Mouse (Mus musculus): Measurements from ENCODE around the gene Actc1. TPM values are rescaled to one million over a fixed set of nuclear protein-coding genes. Genes with fewer than 3 reads are reported as not detected.

Gene Actc1
- polyA plus RNA-seq, 1 experiment from 2014 or later: 1,136 TPM

DNA sequence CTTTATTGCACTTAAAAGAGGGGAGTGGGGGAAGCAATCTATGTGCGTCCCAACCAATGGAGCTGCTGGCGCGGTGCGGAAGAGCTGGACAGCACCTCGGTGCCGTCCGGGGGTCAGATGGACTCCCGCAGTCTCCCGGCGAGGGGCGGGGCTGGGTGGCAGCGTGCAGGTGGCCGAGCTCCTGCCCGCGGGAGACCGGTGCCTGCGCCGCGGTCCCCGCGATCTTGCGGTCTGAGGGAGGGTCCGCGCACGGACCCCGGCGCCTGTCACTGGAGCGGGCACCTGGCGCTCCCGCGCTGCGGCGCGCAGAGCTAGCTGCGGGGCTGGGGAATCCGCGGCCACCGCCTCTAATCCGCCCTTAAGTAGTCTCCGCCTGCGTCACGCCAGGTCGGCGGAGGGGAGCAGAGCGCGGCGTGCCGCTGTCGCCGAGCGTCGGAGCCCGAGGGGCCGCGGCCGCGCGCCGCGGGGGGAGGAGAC is 40.0 kb downstream of the Actc1 start, which contains the start of gene Gjd2:
Gjd2 (minus strand) TSS at position 325 of the 477 bp plus-strand sequence.
- ATAC-seq (ENCODE audit: insufficient number of reproducible peaks, low FRiP score, low TSS enrichment, low read depth): peak; percentile 39; the same call in 1 of the 2 replicates

DNA sequence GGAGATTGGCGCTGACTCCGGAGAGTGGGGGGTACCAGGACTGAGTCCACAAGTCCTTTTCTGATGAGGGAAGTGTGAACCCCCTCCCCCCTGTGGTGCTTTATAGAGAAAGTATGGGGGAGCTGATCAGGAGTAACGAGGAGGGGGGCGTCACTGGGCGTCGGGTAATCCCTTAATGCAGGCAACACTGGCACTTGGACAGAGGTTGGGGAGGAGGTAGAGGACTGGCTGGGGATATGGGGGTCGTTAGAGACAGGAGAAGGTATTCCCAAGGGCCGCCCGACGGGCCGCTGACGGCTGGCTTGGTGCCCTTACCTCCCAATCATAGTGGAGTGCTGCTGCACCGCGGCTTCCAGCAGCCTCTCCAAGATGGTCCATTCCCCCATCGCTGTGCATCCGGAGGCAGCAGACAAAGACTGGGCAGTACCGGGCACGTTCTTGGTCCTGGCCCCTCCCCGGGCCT is 40.6 kb downstream of the Actc1 start:
- Histone ChIP-seq H3K27ac (replicated peaks) (no peak overlapping the region), H3K9ac (no peak overlapping the region), H3K4me2 (replicated peaks) (peak overlapping the region; percentile 59), H3K4me1 (peaks cover 12% of the 10 kb centered on the region), H3K36me3 (no peaks in the 10 kb centered on the region), H3K4me3 (replicated peaks) (peak overlapping the region; percentile 37; the same call in 1 of the 2 replicates), H3K9me3 (replicated peaks) (no peaks in the 10 kb centered on the region), H3K27me3 (peaks cover 52% of the 10 kb centered on the region)
- WGBS: 3% methylated on average over 19 of the region's 19 CpGs
- no peak for ATAC-seq (ENCODE audit: insufficient number of reproducible peaks, low FRiP score, low TSS enrichment, low read depth)

More for the DNA sequence above, 40.0 kb downstream of the Actc1 start, which contains the start of gene Gjd2:
- Histone ChIP-seq H3K4me3 (replicated peaks) (peak within 1 kb of the TSS; percentile 37), H3K9me3 (replicated peaks) (no peaks in the 10 kb centered on the region), H3K4me1 (peaks cover 12% of the 10 kb centered on the region), H3K9ac (no peak within 1 kb of the TSS), H3K4me2 (replicated peaks) (peak within 1 kb of the TSS; percentile 59), H3K27me3 (peaks cover 56% of the 10 kb centered on the region), H3K27ac (replicated peaks) (no peak within 1 kb of the TSS), H3K36me3 (no peaks in the 10 kb centered on the region)
- WGBS: under 1% methylated on average over 60 of the region's 60 CpGs

DNA sequence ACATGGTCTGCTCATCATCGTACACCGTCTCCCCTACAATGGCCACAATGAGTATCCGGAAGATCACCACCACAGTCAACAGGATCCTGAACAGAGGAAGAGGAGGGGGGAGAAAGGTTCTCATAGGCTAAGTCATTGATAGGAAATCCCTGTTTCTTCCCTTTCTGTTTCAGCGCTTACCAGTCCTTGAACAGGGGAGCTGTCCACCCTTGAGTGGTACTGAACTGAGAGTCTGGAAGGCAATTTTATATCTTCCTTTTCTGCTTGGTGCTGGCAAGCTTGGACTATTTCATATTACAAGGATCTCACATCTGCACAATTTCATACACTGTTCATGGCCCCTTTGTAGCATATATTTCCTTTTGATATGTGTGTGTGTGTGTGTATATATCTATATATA is 41.5 kb downstream of the Actc1 start:
- ATAC-seq (ENCODE audit: insufficient number of reproducible peaks, low FRiP score, low TSS enrichment, low read depth): no peak
- Histone ChIP-seq H3K27me3 (peaks cover 46% of the 10 kb centered on the region), H3K27ac (replicated peaks) (no peak overlapping the region), H3K4me2 (replicated peaks) (no peak overlapping the region), H3K9me3 (replicated peaks) (no peaks in the 10 kb centered on the region), H3K9ac (no peak overlapping the region), H3K4me1 (peaks cover 12% of the 10 kb centered on the region), H3K36me3 (no peaks in the 10 kb centered on the region), H3K4me3 (replicated peaks) (no peak overlapping the region)
- 37% methylated on average over 4 of the region's 4 CpGs for WGBS

DNA sequence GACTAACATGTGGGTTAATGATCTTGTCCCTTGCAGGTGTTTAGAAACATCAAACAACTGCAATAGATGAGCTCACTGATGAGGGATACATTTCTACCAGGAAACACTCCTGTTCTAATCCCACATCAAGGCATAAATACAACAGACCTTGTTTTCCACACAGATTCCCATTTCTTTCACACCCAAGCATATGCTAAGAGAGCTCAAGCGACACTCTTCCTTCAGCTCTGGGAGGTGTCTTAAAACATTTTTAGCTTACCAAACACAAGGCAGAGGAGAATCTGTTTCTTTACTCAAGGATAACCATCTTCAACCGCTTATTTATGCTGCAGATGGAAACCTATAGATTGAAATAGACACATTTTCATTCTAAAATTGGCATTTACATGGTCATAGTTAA is 45.0 kb downstream of the Actc1 start:
- Histone ChIP-seq H3K27ac (replicated peaks) (no peak overlapping the region), H3K9ac (no peak overlapping the region), H3K27me3 (peaks cover 21% of the 10 kb centered on the region), H3K4me1 (peaks cover 5% of the 10 kb centered on the region), H3K36me3 (no peaks in the 10 kb centered on the region), H3K4me2 (replicated peaks) (no peak overlapping the region), H3K9me3 (replicated peaks) (no peaks in the 10 kb centered on the region), H3K4me3 (replicated peaks) (no peak overlapping the region)
- 78% methylated on average over 2 of the region's 2 CpGs for WGBS
- ATAC-seq (ENCODE audit: insufficient number of reproducible peaks, low FRiP score, low TSS enrichment, low read depth): no peak

DNA sequence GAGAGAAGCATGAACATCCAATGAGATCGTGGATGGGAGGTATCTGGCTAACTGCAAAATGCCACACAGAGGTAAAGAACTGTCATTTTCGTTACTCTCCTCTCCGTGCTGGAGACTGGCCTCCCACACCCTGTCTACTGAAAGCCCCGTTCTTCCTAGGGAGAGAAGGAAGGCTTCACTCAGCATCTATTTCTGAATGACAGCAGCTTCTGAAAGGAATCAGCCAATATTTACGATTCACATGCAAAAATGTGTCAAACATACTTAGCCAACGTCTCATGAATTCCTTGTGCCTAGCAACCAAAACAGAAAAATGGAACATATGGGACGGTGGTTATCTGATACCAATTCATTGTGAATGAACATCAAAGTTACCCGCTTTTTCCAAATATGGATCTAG is 55.9 kb downstream of the Actc1 start:
- no peak for ATAC-seq (ENCODE audit: insufficient number of reproducible peaks, low FRiP score, low TSS enrichment, low read depth)
- WGBS: 48% methylated on average over 8 of the region's 8 CpGs

More for the DNA sequence above, 55.9 kb downstream of the Actc1 start:
- Histone ChIP-seq H3K27me3 (no peaks in the 10 kb centered on the region), H3K4me2 (replicated peaks) (no peak overlapping the region), H3K4me1 (no peaks in the 10 kb centered on the region), H3K27ac (replicated peaks) (no peak overlapping the region), H3K9ac (no peak overlapping the region), H3K9me3 (replicated peaks) (no peaks in the 10 kb centered on the region), H3K36me3 (no peaks in the 10 kb centered on the region), H3K4me3 (replicated peaks) (no peak overlapping the region)

Other genes with a start within 250 kb of the Actc1 start
- 3.2 and 4.1 TPM in 2 replicates for gene Scg5, start 224.4 kb downstream of the Actc1 start, polyA plus RNA-seq (2015; fragmentation: Nextera tagmentation; extraction: Ambion mirVana)
- gene Arhgap11a, start 204.9 kb downstream of the Actc1 start, polyA plus RNA-seq (2015; fragmentation: Nextera tagmentation; extraction: Ambion mirVana): 19.3 and 20.1 TPM in 2 replicates
- 0.23 and 0.25 TPM in 2 replicates for gene Gjd2, start 39.9 kb downstream of the Actc1 start, polyA plus RNA-seq (2015; fragmentation: Nextera tagmentation; extraction: Ambion mirVana)
- 39.1 and 40.5 TPM in 2 replicates for gene Aqr, start 133.5 kb upstream of the Actc1 start, polyA plus RNA-seq (2015; fragmentation: Nextera tagmentation; extraction: Ambion mirVana)
- 3.5 and 4.0 TPM in 2 replicates for gene Zfp770, start 147.9 kb upstream of the Actc1 start, polyA plus RNA-seq (2015; fragmentation: Nextera tagmentation; extraction: Ambion mirVana)